Mouse (Mus musculus) myocyte (in vitro differentiated cells): Measurements from ENCODE around the gene Smad6. TPM values are rescaled to one million over a fixed set of nuclear protein-coding genes. Genes with fewer than 3 reads are reported as not detected.

ENCODE experiments used
- H3K27me3 ChIP-seq: one replicate; pipeline ENCODE4 v1.6.1; 2011; ENCODE audit not compliant: control insufficient read depth, insufficient read depth, insufficient read length
- H3K36me3 ChIP-seq: one replicate; pipeline ENCODE4 v1.6.1; 2011; ENCODE audit not compliant: control insufficient read depth, insufficient read depth
- H3K4me2 ChIP-seq: one replicate; pipeline ENCODE4 v1.6.1; 2011; ENCODE audit warnings: low read depth, control low read depth
- H3K4me3 ChIP-seq: one replicate; pipeline ENCODE4 v1.5.1; 2011; ENCODE audit warnings: mild to moderate bottlenecking, control low read depth, moderate library complexity
- H3K79me2 ChIP-seq: one replicate; pipeline ENCODE4 v1.6.1; 2011; ENCODE audit not compliant: control insufficient read depth, insufficient read depth
- H3ac ChIP-seq: one replicate; pipeline ENCODE4 v1.6.1; 2011; ENCODE audit not compliant: control insufficient read depth, insufficient read length
- CEBPB ChIP-seq: IDR thresholded peaks from 2 replicates; pipeline ENCODE4 v1.6.1; 2011; ENCODE audit warnings: mild to moderate bottlenecking, moderate library complexity; ENCODE audit not compliant: poor library complexity, insufficient read depth, severe bottlenecking
- E2F4 ChIP-seq: IDR thresholded peaks from one replicate; pipeline ENCODE4 v1.6.1; 2011; ENCODE audit warnings: mild to moderate bottlenecking, control low read depth, moderate library complexity; ENCODE audit not compliant: insufficient read depth
- MAX ChIP-seq: IDR thresholded peaks from one replicate; pipeline ENCODE4 v1.6.1; 2011; ENCODE audit warnings: low read depth, mild to moderate bottlenecking, control low read depth
- MYOD1 ChIP-seq, 3 experiments: IDR thresholded peaks; one replicate each; pipeline ENCODE4 v1.6.1; 2011; ENCODE audit warnings: control low read depth in 2 of 3, low read depth in 2 of 3, mild to moderate bottlenecking in 2 of 3, moderate library complexity in 1 of 3; ENCODE audit not compliant: insufficient read length in 2 of 3, control insufficient read depth in 1 of 3
- MYOG ChIP-seq, 3 experiments: IDR thresholded peaks; one replicate each; pipeline ENCODE4 v1.6.1; 2011; ENCODE audit warnings: control low read depth in 2 of 3, low read depth in 2 of 3, mild to moderate bottlenecking in 2 of 3; ENCODE audit not compliant: insufficient read length in 2 of 3, control insufficient read depth in 1 of 3, insufficient read depth in 1 of 3
- POLR2A ChIP-seq: IDR thresholded peaks from one replicate; pipeline ENCODE4 v1.6.1; 2011; ENCODE audit warnings: low read depth, mild to moderate bottlenecking, control low read depth, moderate library complexity; ENCODE audit not compliant: insufficient read length
- POLR2AphosphoS2 ChIP-seq: IDR thresholded peaks from one replicate; pipeline ENCODE4 v1.6.1; 2011; ENCODE audit warnings: low read depth, control low read depth; ENCODE audit not compliant: insufficient read length
- REST ChIP-seq: IDR thresholded peaks from one replicate; pipeline ENCODE4 v1.6.1; 2011; ENCODE audit warnings: mild to moderate bottlenecking, control low read depth, moderate library complexity; ENCODE audit not compliant: insufficient read depth, insufficient read length
- SRF ChIP-seq: IDR thresholded peaks from one replicate; pipeline ENCODE4 v1.6.1; 2011; ENCODE audit warnings: low read depth; ENCODE audit not compliant: control insufficient read depth, insufficient read length
- TCF12 ChIP-seq: IDR thresholded peaks from one replicate; pipeline ENCODE4 v1.6.1; 2011; ENCODE audit warnings: mild to moderate bottlenecking, control low read depth; ENCODE audit not compliant: poor library complexity, insufficient read depth, severe bottlenecking
- TCF3 ChIP-seq: IDR thresholded peaks from one replicate; pipeline ENCODE4 v1.6.1; 2011; ENCODE audit warnings: low read depth, control low read depth; ENCODE audit not compliant: insufficient read length
- USF1 ChIP-seq: IDR thresholded peaks from one replicate; pipeline ENCODE4 v1.6.1; 2011; ENCODE audit warnings: low read depth, mild to moderate bottlenecking, control low read depth, moderate library complexity
- polyA plus RNA-seq: library from polyadenylated mRNA; unstranded; fragments of >200 nt; fragmentation: generic; extraction: Trizol; gene quantifications from one replicate; pipeline ENCODE4 v1.2.1, GENCODE M21; 2012; ENCODE audit warnings: missing spikeins

Gene Smad6
- polyA plus RNA-seq, 1 experiment: 1.5 TPM

GRCm38 (mm10) chr9:63959933-63960828 lies 61.7 kb downstream of the Smad6 start:
- Histone ChIP-seq H3K79me2 (no peaks in the 10 kb centered on the region), H3K4me2 (no peak overlapping the region), H3K36me3 (no peaks in the 10 kb centered on the region), H3K27me3 (no peaks in the 10 kb centered on the region), H3ac (no peak overlapping the region), H3K4me3 (no peak overlapping the region)
- TF ChIP-seq REST (no peak), POLR2A (no peak), CEBPB (no peak), USF1 (no peak), SRF (no peak), MYOG (IDR thresholded peaks at IDR 0.05; ENCODE audit: control insufficient read depth in 1 of 3, insufficient read depth in 1 of 3, insufficient read length in 2 of 3, low read depth in 2 of 3) (no peak), TCF3 (no peak), TCF12 (no peak), MAX (no peak)

- Histone ChIP-seq H3K79me2 (no peaks in the 10 kb centered on the region), H3K4me3 (no peak overlapping the region), H3K27me3 (no peaks in the 10 kb centered on the region), H3ac (no peak overlapping the region), H3K36me3 (no peaks in the 10 kb centered on the region), H3K4me2 (no peak overlapping the region)
- TF ChIP-seq CEBPB: no peak
- no peak for TF ChIP-seq TCF12
- no peak for TF ChIP-seq MYOG (IDR thresholded peaks at IDR 0.05; ENCODE audit: control insufficient read depth in 1 of 3, insufficient read depth in 1 of 3, insufficient read length in 2 of 3, low read depth in 2 of 3)
- no peak for TF ChIP-seq POLR2AphosphoS2
- no peak for TF ChIP-seq TCF3
- TF ChIP-seq E2F4: no peak
- TF ChIP-seq REST: no peak
- TF ChIP-seq MYOD1 (IDR thresholded peaks at IDR 0.05; ENCODE audit: control insufficient read depth in 1 of 3, insufficient read length in 2 of 3, low read depth in 2 of 3): no peak
- TF ChIP-seq SRF: no peak
- TF ChIP-seq POLR2A: no peak
- no peak for TF ChIP-seq MAX
- TF ChIP-seq USF1: no peak
Observed at GRCm38 (mm10) chr9:63959129-63959932, 62.5 kb downstream of the Smad6 start.

- Histone ChIP-seq H3K4me2 (no peak overlapping the region), H3K27me3 (no peaks in the 10 kb centered on the region), H3K4me3 (no peak overlapping the region), H3K36me3 (no peaks in the 10 kb centered on the region), H3ac (no peak overlapping the region), H3K79me2 (no peaks in the 10 kb centered on the region)
- TF ChIP-seq SRF: no peak
Observed at GRCm38 (mm10) chr9:63958337-63959030, 63.4 kb downstream of the Smad6 start.

GRCm38 (mm10) chr9:63957647-63958185 lies 64.1 kb downstream of the Smad6 start:
- Histone ChIP-seq H3K36me3 (no peaks in the 10 kb centered on the region), H3K4me2 (no peak overlapping the region), H3K4me3 (no peak overlapping the region), H3K79me2 (no peaks in the 10 kb centered on the region), H3ac (no peak overlapping the region), H3K27me3 (no peaks in the 10 kb centered on the region)
- TF ChIP-seq MYOG (IDR thresholded peaks at IDR 0.05; ENCODE audit: control insufficient read depth in 1 of 3, insufficient read depth in 1 of 3, insufficient read length in 2 of 3, low read depth in 2 of 3) (no peak), SRF (no peak), TCF3 (no peak), E2F4 (no peak), POLR2AphosphoS2 (no peak), REST (no peak)
